Mouse (Mus musculus) lung, adult 18-20 months (tissue): ENCODE results near the gene Jade3.

Experiments
- DNase-seq, 2 experiments: peaks; one replicate each; pipeline ENCODE4 v3.0.0; 2022; ENCODE audit warnings: mixed read lengths in 2 of 2

Gene Jade3

GRCm38 (mm10) chrX:20425140-20425838 lies at the start of gene Jade3:
Jade3 (plus strand) TSS chrX:20425688.
- peak; percentile 88 to 91 for DNase-seq

- no peak for DNase-seq
Observed at GRCm38 (mm10) chrX:20379347-20380014, 46.0 kb upstream of the Jade3 start.

GRCm38 (mm10) chrX:20382260-20382659 lies 43.2 kb upstream of the Jade3 start:
- DNase-seq, result no peak

- DNase-seq, result no peak
Observed at GRCm38 (mm10) chrX:20387006-20387405, 38.5 kb upstream of the Jade3 start.

GRCm38 (mm10) chrX:20391964-20392363 lies 33.5 kb upstream of the Jade3 start:
- DNase-seq, result peak in 1 of 2 experiments; percentile 4

- no peak for DNase-seq
Observed at GRCm38 (mm10) chrX:20392942-20393341, 32.5 kb upstream of the Jade3 start.

GRCm38 (mm10) chrX:20404068-20404467 lies 21.4 kb upstream of the Jade3 start:
- DNase-seq, result no peak

GRCm38 (mm10) chrX:20406909-20407308 lies 18.6 kb upstream of the Jade3 start:
- no peak for DNase-seq

- DNase-seq, result no peak
Observed at GRCm38 (mm10) chrX:20407676-20408075, 17.8 kb upstream of the Jade3 start.

- DNase-seq, result no peak
Observed at GRCm38 (mm10) chrX:20411382-20411781, 14.1 kb upstream of the Jade3 start.

GRCm38 (mm10) chrX:20412221-20412620 lies 13.3 kb upstream of the Jade3 start:
- DNase-seq, result no peak

- DNase-seq, result no peak
Observed at GRCm38 (mm10) chrX:20414885-20415622, 10.4 kb upstream of the Jade3 start.

- DNase-seq, result no peak
Observed at GRCm38 (mm10) chrX:20418461-20418860, 7.0 kb upstream of the Jade3 start.

- no peak for DNase-seq
Observed at GRCm38 (mm10) chrX:20419536-20419935, 6.0 kb upstream of the Jade3 start.

GRCm38 (mm10) chrX:20425839-20426449 lies 456 bp downstream of the Jade3 start:
- peak; percentile 20 to 32 for DNase-seq

GRCm38 (mm10) chrX:20483213-20483612 lies 57.7 kb downstream of the Jade3 start:
- no peak for DNase-seq

GRCm38 (mm10) chrX:20497682-20498081 lies 72.2 kb downstream of the Jade3 start:
- no peak for DNase-seq

GRCm38 (mm10) chrX:20520290-20520939 lies 94.9 kb downstream of the Jade3 start:
- no peak for DNase-seq

- DNase-seq, result no peak
Observed at GRCm38 (mm10) chrX:20521578-20521977, 96.1 kb downstream of the Jade3 start.

- DNase-seq, result no peak
Observed at GRCm38 (mm10) chrX:20532621-20533020, 107.1 kb downstream of the Jade3 start.

GRCm38 (mm10) chrX:20543867-20544266 lies 118.4 kb downstream of the Jade3 start:
- DNase-seq, result no peak

- peak; percentile 49 to 62 for DNase-seq
Observed at GRCm38 (mm10) chrX:20547609-20548008, 122.1 kb downstream of the Jade3 start.
